Mouse (Mus musculus) G1E (cell line): Measurements from ENCODE around the gene Psmd5.

Experiments
- CTCF ChIP-seq: IDR thresholded peaks from 2 replicates; pipeline ENCODE4 v1.5.1; 2012; ENCODE audit warnings: low read depth, low read length, inconsistent platforms, mixed read lengths
- GATA1 ChIP-seq: IDR thresholded peaks from 2 replicates; pipeline ENCODE4 v1.6.1; 2012; ENCODE audit warnings: borderline replicate concordance, low read length, inconsistent platforms, mixed read lengths
- TAL1 ChIP-seq: conservative IDR thresholded peaks from 2 replicates; pipeline ENCODE4 v1.6.1; 2012; ENCODE audit warnings: low read depth, low read length, inconsistent platforms, mixed read lengths

DNA sequence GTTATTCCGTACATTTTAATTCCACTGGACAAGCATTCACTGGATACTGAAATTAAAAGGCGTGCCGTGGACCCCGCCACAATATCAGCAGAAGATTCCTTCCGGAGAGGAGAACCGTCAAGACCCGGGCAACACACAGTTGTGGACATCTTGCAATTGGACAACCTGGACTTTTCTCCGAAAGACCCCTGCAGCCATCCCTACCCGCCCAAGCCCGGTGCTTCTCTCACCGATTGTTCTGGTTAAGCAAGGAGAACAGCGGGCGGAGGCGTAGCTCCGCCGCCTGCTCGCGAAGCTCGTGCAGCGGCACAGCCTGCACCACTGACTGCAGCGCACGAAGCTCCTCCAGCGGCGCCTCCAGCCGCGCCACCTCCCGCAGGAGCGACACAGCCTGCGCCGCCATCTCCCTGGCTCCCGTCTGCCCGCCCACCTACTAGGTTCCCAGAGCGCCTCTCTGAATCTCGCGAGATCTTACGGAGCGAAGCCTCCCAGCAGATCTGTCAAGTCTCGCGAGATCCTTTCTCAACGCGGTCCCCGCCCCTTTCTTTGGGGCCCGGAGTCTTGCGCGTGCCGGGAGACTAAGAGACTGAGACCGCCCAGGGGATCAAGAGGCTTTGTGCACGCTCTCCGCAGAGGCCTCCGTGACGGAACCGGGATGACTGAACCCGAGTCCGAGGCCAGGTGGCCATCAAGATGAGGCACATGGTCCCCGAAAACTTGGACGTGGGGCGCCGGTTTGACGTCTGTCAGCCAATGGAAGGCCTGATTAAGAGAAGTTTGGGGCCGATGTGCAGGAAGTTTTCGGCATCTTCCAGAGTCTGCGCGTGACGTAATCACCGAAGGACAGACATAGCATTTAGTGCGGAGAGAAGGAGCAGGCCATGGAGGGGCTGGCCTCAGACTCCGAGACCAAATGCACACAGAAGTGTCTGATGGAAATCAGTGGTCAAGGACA lies 4.0 kb downstream of the Psmd5 start:
- TF ChIP-seq TAL1: no peak
- no peak for TF ChIP-seq CTCF
- TF ChIP-seq GATA1: no peak
